ENCODE assay signal across 11 mouse cellular contexts in the genomic region with DNA sequence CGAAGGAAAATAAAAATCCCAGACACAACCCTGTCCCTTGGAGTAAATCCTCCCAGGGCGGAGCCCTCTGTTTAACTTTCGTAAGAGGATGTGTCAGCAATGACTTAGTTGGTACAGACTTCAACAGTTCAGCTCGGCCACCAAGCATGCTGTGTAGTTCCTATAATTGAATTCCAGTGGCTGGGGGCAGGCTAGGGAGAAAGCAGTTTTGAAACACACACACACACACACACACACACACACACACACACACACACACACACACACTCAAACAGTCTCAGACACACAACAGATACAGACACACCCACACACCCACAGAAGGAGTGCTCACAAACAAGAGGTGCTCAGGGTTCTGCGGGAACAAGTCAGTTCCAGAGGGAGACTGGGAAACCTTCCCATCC. TPM values are rescaled to one million over a fixed set of nuclear protein-coding genes. Genes with fewer than 3 reads are reported as not detected.
A peak's percentile ranks its signal among the peaks of the same experiment; 100 is the strongest.
DNase-seq lines count a peak whose midpoint lies in the region; ATAC-seq and TF ChIP-seq lines count a peak whose summit lies in the region.
"Had no signal": no experiment of that assay in that cellular context is flagged by ENCODE, and none has a peak within 500 bp of the region (broad histone marks: within the 10 kb centered on the region; RNA-seq: fewer than 3 reads in every experiment).

No protein-coding gene starts in this region.

- TF ChIP-seq CTCF in lung, embryonic 14.5 days (IDR thresholded peaks at IDR 0.05; ENCODE audit: low read depth), result no peak

- no peak overlapping the region for H3K9ac ChIP-seq in limb, embryonic 14.5 days (ENCODE audit: low read depth, low read length, severe bottlenecking)
- no peak overlapping the region for H3K9ac ChIP-seq in lung, embryonic 14.5 days
- H3K9ac ChIP-seq in stomach, embryonic 15.5 days, result no peak overlapping the region
- no peak overlapping the region for H3K9ac ChIP-seq in hindbrain, embryonic 11.5 days (ENCODE audit: low read depth, low read length)

- no peak for TF ChIP-seq POLR2A in limb, embryonic 14.5 days (IDR thresholded peaks at IDR 0.05; ENCODE audit: borderline replicate concordance, extremely low read depth, insufficient read depth, insufficient read length)

- H3K27me3 ChIP-seq in limb, embryonic 14.5 days (ENCODE audit: control insufficient read depth, insufficient read depth, low read length), result no peaks in the 10 kb centered on the region
- no peaks in the 10 kb centered on the region for H3K27me3 ChIP-seq in limb, embryonic 10.5 days (ENCODE audit: low read depth, poor library complexity, severe bottlenecking)
- no peaks in the 10 kb centered on the region for H3K27me3 ChIP-seq in lung, embryonic 14.5 days (ENCODE audit: insufficient read depth, low read length)
- H3K27me3 ChIP-seq in stomach, embryonic 15.5 days (replicated peaks), result no peaks in the 10 kb centered on the region
- H3K27me3 ChIP-seq in hindbrain, embryonic 11.5 days (ENCODE audit: control insufficient read depth, insufficient read depth, low read length), result no peaks in the 10 kb centered on the region
- H3K27me3 ChIP-seq in hindbrain, embryonic 10.5 days (ENCODE audit: insufficient read depth, poor library complexity, severe bottlenecking), result no peaks in the 10 kb centered on the region

- H3K4me1 ChIP-seq in limb, embryonic 14.5 days (ENCODE audit: control insufficient read depth, insufficient read depth, low read length), result peaks cover 6% of the 10 kb centered on the region
- H3K4me1 ChIP-seq in limb, embryonic 10.5 days, result peaks cover 12% of the 10 kb centered on the region; the same call in 1 of the 2 replicates
- no peaks in the 10 kb centered on the region for H3K4me1 ChIP-seq in lung, embryonic 14.5 days (ENCODE audit: insufficient read depth)
- peaks cover 13% of the 10 kb centered on the region for H3K4me1 ChIP-seq in stomach, embryonic 15.5 days
- no peaks in the 10 kb centered on the region for H3K4me1 ChIP-seq in hindbrain, embryonic 11.5 days (replicated peaks; ENCODE audit: control insufficient read depth, insufficient read depth, low read length)
- H3K4me1 ChIP-seq in hindbrain, embryonic 10.5 days (replicated peaks), result peaks cover 25% of the 10 kb centered on the region

- no peaks in the 10 kb centered on the region for H3K9me3 ChIP-seq in limb, embryonic 14.5 days (ENCODE audit: control insufficient read depth, low read length)
- no peaks in the 10 kb centered on the region for H3K9me3 ChIP-seq in limb, embryonic 10.5 days (replicated peaks)
- H3K9me3 ChIP-seq in lung, embryonic 14.5 days (ENCODE audit: low read depth, low read length), result no peaks in the 10 kb centered on the region
- no peaks in the 10 kb centered on the region for H3K9me3 ChIP-seq in stomach, embryonic 15.5 days
- no peaks in the 10 kb centered on the region for H3K9me3 ChIP-seq in hindbrain, embryonic 11.5 days (ENCODE audit: control insufficient read depth, low read length)
- H3K9me3 ChIP-seq in hindbrain, embryonic 10.5 days, result no peaks in the 10 kb centered on the region

- no peak overlapping the region for H3K4me2 ChIP-seq in limb, embryonic 14.5 days (replicated peaks; ENCODE audit: low read depth, low read length, severe bottlenecking)
- H3K4me2 ChIP-seq in lung, embryonic 14.5 days, result no peak overlapping the region
- H3K4me2 ChIP-seq in stomach, embryonic 15.5 days, result no peak overlapping the region
- no peak overlapping the region for H3K4me2 ChIP-seq in hindbrain, embryonic 11.5 days (replicated peaks; ENCODE audit: low read depth, low read length)

- H3K27ac ChIP-seq in limb, embryonic 14.5 days (replicated peaks; ENCODE audit: low read depth, low read length), result 0 out of 2 replicates have a peak overlapping the region, but pooled peaks have one; percentile 5
- H3K27ac ChIP-seq in limb, embryonic 10.5 days, result no peak overlapping the region
- H3K27ac ChIP-seq in lung, embryonic 14.5 days (ENCODE audit: low read depth), result no peak overlapping the region
- peak overlapping the region; percentile 76 for H3K27ac ChIP-seq in stomach, embryonic 15.5 days
- no peak overlapping the region for H3K27ac ChIP-seq in hindbrain, embryonic 11.5 days (ENCODE audit: low read depth, low read length)
- H3K27ac ChIP-seq in hindbrain, embryonic 10.5 days, result no peak overlapping the region

- no peak overlapping the region for H3K4me3 ChIP-seq in limb, embryonic 14.5 days (replicated peaks; ENCODE audit: low read length)
- no peak overlapping the region for H3K4me3 ChIP-seq in limb, embryonic 10.5 days
- no peak overlapping the region for H3K4me3 ChIP-seq in lung, embryonic 14.5 days (ENCODE audit: low read depth, low read length)
- no peak overlapping the region for H3K4me3 ChIP-seq in stomach, embryonic 15.5 days (replicated peaks)
- no peak overlapping the region for H3K4me3 ChIP-seq in hindbrain, embryonic 11.5 days (ENCODE audit: low read depth, low read length)
- H3K4me3 ChIP-seq in hindbrain, embryonic 10.5 days, result no peak overlapping the region

- no peaks in the 10 kb centered on the region; the same call in 1 of the 2 replicates for H3K36me3 ChIP-seq in limb, embryonic 14.5 days (ENCODE audit: control insufficient read depth, insufficient read depth, low read length)
- no peaks in the 10 kb centered on the region for H3K36me3 ChIP-seq in limb, embryonic 10.5 days
- H3K36me3 ChIP-seq in lung, embryonic 14.5 days (ENCODE audit: insufficient read depth), result no peaks in the 10 kb centered on the region
- no peaks in the 10 kb centered on the region for H3K36me3 ChIP-seq in stomach, embryonic 15.5 days
- no peaks in the 10 kb centered on the region for H3K36me3 ChIP-seq in hindbrain, embryonic 11.5 days (ENCODE audit: control insufficient read depth, insufficient read depth, low read length)
- peaks cover 14% of the 10 kb centered on the region for H3K36me3 ChIP-seq in hindbrain, embryonic 10.5 days

- 71% methylated on average over 5 of the region's 5 CpGs for WGBS in limb, embryonic 14.5 days
- WGBS in limb, embryonic 10.5 days, result 82% methylated on average over 5 of the region's 5 CpGs
- 63% methylated on average over 5 of the region's 5 CpGs for WGBS in lung, embryonic 14.5 days
- 57% methylated on average over 5 of the region's 5 CpGs for WGBS in stomach, embryonic 15.5 days
- WGBS in hindbrain, embryonic 11.5 days, result 82% methylated on average over 5 of the region's 5 CpGs
- 81% methylated on average over 5 of the region's 5 CpGs for WGBS in hindbrain, embryonic 10.5 days

- no peak for ATAC-seq in limb, embryonic 14.5 days (ENCODE audit: low FRiP score, low read depth)
- no peak for ATAC-seq in lung, embryonic 14.5 days (ENCODE audit: insufficient read depth)
- no peak for ATAC-seq in stomach, embryonic 15.5 days (ENCODE audit: insufficient read depth, low FRiP score, low read depth)
- no peak for ATAC-seq in hindbrain, embryonic 11.5 days (ENCODE audit: low FRiP score)

- no peak for DNase-seq in limb, embryonic 14.5 days (ENCODE audit: low spot score)
- no peak for DNase-seq in limb, embryonic 10.5 days (ENCODE audit: low spot score)
- peak; percentile 64 for DNase-seq in gastrocnemius, adult 18-20 months (ENCODE audit: low spot score)
- DNase-seq in lung, embryonic 14.5 days, result peak; percentile 38
- no peak for DNase-seq in hindbrain, embryonic 11.5 days (ENCODE audit: low spot score)
- DNase-seq in hindbrain, embryonic 10.5 days (ENCODE audit: low spot score), result no peak
- no peak for DNase-seq in layer of hippocampus, adult 9-10 months (ENCODE audit: low spot score)
- DNase-seq: cerebellum, postnatal 14 days had no signal

RNA-seq across cellular contexts. Expression of gene Pgd, which starts 5.0 kb away (rescaled TPM):
- 99.0 and 109 TPM in 2 replicates for polyA plus RNA-seq in limb, embryonic 14.5 days (2012; rRNA removed)
- 41.2 and 41.9 TPM in 2 replicates for polyA plus RNA-seq in limb, embryonic 14.5 days (2014; fragmentation: Nextera tagmentation; extraction: Ambion mirVana)
- 159 and 173 TPM in 2 replicates for polyA plus RNA-seq in limb, embryonic 10.5 days (2016; fragmentation: Nextera tagmentation; extraction: Ambion mirVana)
- total RNA-seq in gastrocnemius, adult 18-20 months (2021), result 10 to 100 TPM; 13.4 to 18.7 TPM
- polyA plus RNA-seq in lung, embryonic 14.5 days (2014; fragmentation: Nextera tagmentation; extraction: Ambion mirVana), result 45.7 and 47.0 TPM in 2 replicates
- polyA plus RNA-seq in stomach, embryonic 15.5 days (2015; fragmentation: Nextera tagmentation; extraction: Ambion mirVana), result 166 and 178 TPM in 2 replicates
- polyA plus RNA-seq in hindbrain, embryonic 11.5 days (2014; fragmentation: Nextera tagmentation; extraction: Ambion mirVana), result 45.5 and 49.4 TPM in 2 replicates
- 143 and 161 TPM in 2 replicates for polyA plus RNA-seq in hindbrain, embryonic 10.5 days (2016; fragmentation: Nextera tagmentation; extraction: Ambion mirVana)

RNA-seq across cellular contexts. Expression of gene Cenps, which starts 34.2 kb away (rescaled TPM):
- polyA plus RNA-seq in limb, embryonic 14.5 days (2012; rRNA removed), result 17.2 and 23.0 TPM in 2 replicates
- polyA plus RNA-seq in limb, embryonic 14.5 days (2014; fragmentation: Nextera tagmentation; extraction: Ambion mirVana), result 27.2 and 29.3 TPM in 2 replicates
- polyA plus RNA-seq in limb, embryonic 10.5 days (2016; fragmentation: Nextera tagmentation; extraction: Ambion mirVana), result 56.2 and 59.6 TPM in 2 replicates
- 1 to 10 TPM; 8.1 to 8.2 TPM for total RNA-seq in gastrocnemius, adult 18-20 months (2021)
- 42.7 and 44.3 TPM in 2 replicates for polyA plus RNA-seq in lung, embryonic 14.5 days (2014; fragmentation: Nextera tagmentation; extraction: Ambion mirVana)
- 22.6 and 23.7 TPM in 2 replicates for polyA plus RNA-seq in stomach, embryonic 15.5 days (2015; fragmentation: Nextera tagmentation; extraction: Ambion mirVana)
- polyA plus RNA-seq in hindbrain, embryonic 11.5 days (2014; fragmentation: Nextera tagmentation; extraction: Ambion mirVana), result 44.7 and 49.1 TPM in 2 replicates
- 56.0 and 61.9 TPM in 2 replicates for polyA plus RNA-seq in hindbrain, embryonic 10.5 days (2016; fragmentation: Nextera tagmentation; extraction: Ambion mirVana)

RNA-seq across cellular contexts. Expression of gene Cort, which starts 45.0 kb away (rescaled TPM):
- polyA plus RNA-seq in limb, embryonic 14.5 days (2012; rRNA removed), result 0.23 and 0.26 TPM in 2 replicates
- polyA plus RNA-seq in limb, embryonic 14.5 days (2014; fragmentation: Nextera tagmentation; extraction: Ambion mirVana), result 0.32 and 0.59 TPM in 2 replicates
- polyA plus RNA-seq in limb, embryonic 10.5 days (2016; fragmentation: Nextera tagmentation; extraction: Ambion mirVana), result 0.23 and 0.24 TPM in 2 replicates
- total RNA-seq in gastrocnemius, adult 18-20 months (2021), result under 1 TPM in 1 of 2 experiments, not detected in 1; 0.83 TPM
- polyA plus RNA-seq in lung, embryonic 14.5 days (2014; fragmentation: Nextera tagmentation; extraction: Ambion mirVana), result not detected in 2 replicates
- 0.35 and 0.41 TPM in 2 replicates for polyA plus RNA-seq in stomach, embryonic 15.5 days (2015; fragmentation: Nextera tagmentation; extraction: Ambion mirVana)
- 0.36 and 0.54 TPM in 2 replicates for polyA plus RNA-seq in hindbrain, embryonic 11.5 days (2014; fragmentation: Nextera tagmentation; extraction: Ambion mirVana)
- 0.25 and 1.0 TPM in 2 replicates for polyA plus RNA-seq in hindbrain, embryonic 10.5 days (2016; fragmentation: Nextera tagmentation; extraction: Ambion mirVana)
- polyA plus RNA-seq: limb, embryonic 11.5 days; testis, adult 2 months had no signal

Comparison
In these comparisons a context has a peak if more than half of its experiments do, and no peak if none do; other contexts are left out.
1. H3K27ac ChIP-seq: peak in limb, embryonic 14.5 days (single experiment) and stomach, embryonic 15.5 days (single experiment); none in limb, embryonic 10.5 days (single experiment), lung, embryonic 14.5 days (single experiment), hindbrain, embryonic 11.5 days (single experiment) and hindbrain, embryonic 10.5 days (single experiment).
2. DNase-seq: peak in gastrocnemius, adult 18-20 months (single experiment) and lung, embryonic 14.5 days (single experiment); none in limb, embryonic 14.5 days (single experiment), limb, embryonic 10.5 days (single experiment), hindbrain, embryonic 11.5 days (single experiment), hindbrain, embryonic 10.5 days (single experiment) and layer of hippocampus, adult 9-10 months (single experiment).